ENCODE assay signal across 23 mouse cellular contexts in the genomic region with DNA sequence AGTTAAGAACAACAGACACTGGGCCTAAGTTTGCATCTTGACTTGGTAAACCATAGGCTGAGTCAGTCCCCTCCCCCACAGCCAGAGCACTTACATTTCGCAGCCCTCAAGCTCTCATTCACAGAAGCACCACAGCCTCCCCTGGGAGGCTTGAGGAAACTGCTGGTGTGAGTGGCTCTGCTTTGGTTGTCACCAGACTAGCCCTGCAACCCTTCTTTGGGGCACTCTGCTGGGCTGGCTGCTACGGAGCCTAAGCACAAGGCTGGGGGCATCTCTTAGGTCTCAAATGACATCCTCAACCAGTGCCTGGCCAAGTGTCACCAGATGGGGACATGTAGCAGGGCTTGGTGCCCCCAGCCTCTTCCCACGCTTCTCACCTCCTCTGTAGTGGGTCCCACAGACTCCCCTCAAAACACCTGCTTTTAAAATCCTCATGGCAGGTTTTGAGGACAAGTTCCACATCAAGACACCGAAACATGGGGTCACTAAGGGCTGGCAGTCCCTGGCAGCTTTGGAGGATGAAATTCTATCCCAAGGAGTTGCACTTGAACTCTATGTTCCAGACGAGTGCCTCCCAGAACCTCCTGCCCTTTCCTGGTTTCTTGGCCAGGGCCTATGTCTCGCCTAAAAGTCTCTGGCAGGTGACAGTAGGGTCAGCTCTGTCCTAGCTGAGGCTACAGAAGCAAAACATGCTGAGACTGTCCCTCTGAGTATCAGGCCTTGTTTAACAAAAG. TPM values are rescaled to one million over a fixed set of nuclear protein-coding genes. Genes with fewer than 3 reads are reported as not detected.
A peak's percentile ranks its signal among the peaks of the same experiment; 100 is the strongest.
DNase-seq lines count a peak whose midpoint lies in the region; ATAC-seq and TF ChIP-seq lines count a peak whose summit lies in the region.
"Had no signal": no experiment of that assay in that cellular context is flagged by ENCODE, and none has a peak within 500 bp of the region (broad histone marks: within the 10 kb centered on the region; RNA-seq: fewer than 3 reads in every experiment).

No protein-coding gene starts in this region.

- H3K27ac ChIP-seq in gastrocnemius, adult 2 months = peak overlapping the region; percentile 92
- H3K27ac ChIP-seq in midbrain, embryonic 14.5 days (replicated peaks; ENCODE audit: low read depth, low read length) = no peak overlapping the region
- H3K27ac ChIP-seq in midbrain, embryonic 16.5 days (ENCODE audit: low read length) = no peak overlapping the region
- H3K27ac ChIP-seq in embryonic facial prominence, embryonic 10.5 days (replicated peaks) = peak overlapping the region; percentile 19; the same call in 1 of the 2 replicates
- no peak overlapping the region for H3K27ac ChIP-seq in forebrain, embryonic 12.5 days
- H3K27ac ChIP-seq: embryonic facial prominence, embryonic 12.5 days; forebrain, embryonic 15.5 days; hindbrain, embryonic 15.5 days; intestine, embryonic 15.5 days; liver, embryonic 14.5 days; midbrain, embryonic 12.5 days had no signal

- no peaks in the 10 kb centered on the region for H3K36me3 ChIP-seq in midbrain, embryonic 14.5 days (ENCODE audit: control insufficient read depth, insufficient read depth, low read length)
- no peaks in the 10 kb centered on the region for H3K36me3 ChIP-seq in midbrain, embryonic 16.5 days (ENCODE audit: control insufficient read depth, insufficient read depth, low read length)
- no peaks in the 10 kb centered on the region for H3K36me3 ChIP-seq in embryonic facial prominence, embryonic 10.5 days (replicated peaks)
- no peaks in the 10 kb centered on the region for H3K36me3 ChIP-seq in forebrain, embryonic 12.5 days (replicated peaks)
- H3K36me3 ChIP-seq: embryonic facial prominence, embryonic 12.5 days; forebrain, embryonic 15.5 days; heart, embryonic 12.5 days; hindbrain, embryonic 15.5 days; intestine, embryonic 15.5 days had no signal

- TF ChIP-seq CTCF in gastrocnemius, adult 2 months (IDR thresholded peaks at IDR 0.05) = no peak

- peaks cover 16% of the 10 kb centered on the region; the same call in 1 of the 2 replicates for H3K4me1 ChIP-seq in midbrain, embryonic 14.5 days (ENCODE audit: control insufficient read depth, insufficient read depth, low read length)
- peaks cover 7% of the 10 kb centered on the region for H3K4me1 ChIP-seq in midbrain, embryonic 16.5 days (ENCODE audit: control insufficient read depth, insufficient read depth, low read length)
- H3K4me1 ChIP-seq in embryonic facial prominence, embryonic 10.5 days = peaks cover 41% of the 10 kb centered on the region
- peaks cover 12% of the 10 kb centered on the region for H3K4me1 ChIP-seq in forebrain, embryonic 12.5 days

- no peak overlapping the region for H3K9ac ChIP-seq in midbrain, embryonic 14.5 days (replicated peaks; ENCODE audit: low read length)
- H3K9ac ChIP-seq in midbrain, embryonic 16.5 days (ENCODE audit: low read depth, low read length) = no peak overlapping the region
- H3K9ac ChIP-seq in forebrain, embryonic 12.5 days = no peak overlapping the region
- H3K9ac ChIP-seq: embryonic facial prominence, embryonic 12.5 days; forebrain, embryonic 15.5 days; heart, embryonic 12.5 days; hindbrain, embryonic 15.5 days; intestine, embryonic 15.5 days; liver, embryonic 14.5 days; midbrain, embryonic 12.5 days had no signal

- no peaks in the 10 kb centered on the region for H3K27me3 ChIP-seq in midbrain, embryonic 14.5 days (ENCODE audit: control insufficient read depth, insufficient read depth, low read length)
- no peaks in the 10 kb centered on the region for H3K27me3 ChIP-seq in midbrain, embryonic 16.5 days (ENCODE audit: control insufficient read depth, insufficient read depth, low read depth, low read length)
- no peaks in the 10 kb centered on the region for H3K27me3 ChIP-seq in embryonic facial prominence, embryonic 10.5 days (replicated peaks; ENCODE audit: low read depth, poor library complexity, severe bottlenecking)
- H3K27me3 ChIP-seq in forebrain, embryonic 12.5 days = no peaks in the 10 kb centered on the region
- H3K27me3 ChIP-seq: forebrain, embryonic 15.5 days; heart, embryonic 12.5 days; hindbrain, embryonic 15.5 days; intestine, embryonic 15.5 days; midbrain, embryonic 12.5 days had no signal

- H3K4me2 ChIP-seq in midbrain, embryonic 14.5 days (ENCODE audit: low read length) = no peak overlapping the region
- no peak overlapping the region for H3K4me2 ChIP-seq in midbrain, embryonic 16.5 days (ENCODE audit: low read length)
- no peak overlapping the region for H3K4me2 ChIP-seq in forebrain, embryonic 12.5 days
- H3K4me2 ChIP-seq: embryonic facial prominence, embryonic 12.5 days; forebrain, embryonic 15.5 days; heart, embryonic 12.5 days; hindbrain, embryonic 15.5 days; intestine, embryonic 15.5 days; midbrain, embryonic 12.5 days had no signal

- no peaks in the 10 kb centered on the region for H3K9me3 ChIP-seq in midbrain, embryonic 14.5 days (ENCODE audit: control insufficient read depth, low read length)
- no peaks in the 10 kb centered on the region for H3K9me3 ChIP-seq in midbrain, embryonic 16.5 days (replicated peaks; ENCODE audit: control insufficient read depth, low read length, poor library complexity, severe bottlenecking)
- H3K9me3 ChIP-seq in embryonic facial prominence, embryonic 10.5 days = no peaks in the 10 kb centered on the region
- H3K9me3 ChIP-seq in forebrain, embryonic 12.5 days = no peaks in the 10 kb centered on the region
- H3K9me3 ChIP-seq: embryonic facial prominence, embryonic 12.5 days; forebrain, embryonic 15.5 days; heart, embryonic 12.5 days; hindbrain, embryonic 15.5 days; intestine, embryonic 15.5 days; midbrain, embryonic 12.5 days had no signal

- H3K4me3 ChIP-seq in gastrocnemius, adult 2 months = peak overlapping the region; percentile 1; the same call in 1 of the 2 replicates
- no peak overlapping the region for H3K4me3 ChIP-seq in midbrain, embryonic 14.5 days (replicated peaks; ENCODE audit: low read depth, low read length)
- H3K4me3 ChIP-seq in midbrain, embryonic 16.5 days (ENCODE audit: low read depth, low read length) = no peak overlapping the region
- no peak overlapping the region for H3K4me3 ChIP-seq in embryonic facial prominence, embryonic 10.5 days
- no peak overlapping the region for H3K4me3 ChIP-seq in forebrain, embryonic 12.5 days (replicated peaks)
- H3K4me3 ChIP-seq: embryonic facial prominence, embryonic 12.5 days; erythroblast, embryonic 14.5 days; forebrain, embryonic 15.5 days; heart, embryonic 12.5 days; hindbrain, embryonic 15.5 days; intestine, embryonic 15.5 days; midbrain, embryonic 12.5 days had no signal

- intact Hi-C loops in gastrocnemius, adult 2 months (cut with DNase I) = no loop called here
- intact Hi-C loops in heart, postnatal 10 days (cut with DNase I) = no loop called here

- WGBS in midbrain, embryonic 14.5 days = 68% methylated on average over 6 of the region's 6 CpGs
- WGBS in midbrain, embryonic 16.5 days = 71% methylated on average over 6 of the region's 6 CpGs
- WGBS in embryonic facial prominence, embryonic 10.5 days = 59% methylated on average over 6 of the region's 6 CpGs
- 70% methylated on average over 6 of the region's 6 CpGs for WGBS in forebrain, embryonic 12.5 days

- DNase-seq in gastrocnemius, adult 2 months = peak; percentile 83
- no peak for DNase-seq in gastrocnemius, postnatal 10 days
- peak; percentile 22 for DNase-seq in midbrain, embryonic 14.5 days
- no peak for DNase-seq in embryonic facial prominence, embryonic 10.5 days (ENCODE audit: low spot score)
- DNase-seq in kidney, postnatal 36 days = peak; percentile 32 to 36
- no peak for DNase-seq in heart, postnatal 10 days
- DNase-seq: adrenal gland, postnatal 25 days; cerebellum, adult 2 months; cerebellum, postnatal 36 days; right cerebral cortex, adult 18-20 months; thymus, postnatal 14 days had no signal

- no peak for ATAC-seq in midbrain, embryonic 14.5 days (ENCODE audit: low FRiP score, low TSS enrichment)
- ATAC-seq in midbrain, embryonic 16.5 days = no peak
- no peak for ATAC-seq in forebrain, embryonic 12.5 days (ENCODE audit: low FRiP score)
- ATAC-seq: forebrain, embryonic 15.5 days; intestine, embryonic 15.5 days; lung, postnatal 0 days had no signal

RNA-seq across cellular contexts. Expression of a gene that starts 25.9 kb away (rescaled TPM):
- total RNA-seq in gastrocnemius, adult 2 months (2021) = 10 to 100 TPM; 20.8 to 28.6 TPM
- total RNA-seq in gastrocnemius, postnatal 10 days (2021) = 1 to 10 TPM; 1.3 to 2.1 TPM
- polyA plus RNA-seq in midbrain, embryonic 14.5 days (2014; fragmentation: Nextera tagmentation; extraction: Ambion mirVana) = 1.1 and 1.2 TPM in 2 replicates
- polyA plus RNA-seq in midbrain, embryonic 16.5 days (2015; fragmentation: Nextera tagmentation; extraction: Ambion mirVana) = 0.48 and 0.55 TPM in 2 replicates
- 0.44 and 0.52 TPM in 2 replicates for polyA plus RNA-seq in embryonic facial prominence, embryonic 10.5 days (2016; fragmentation: Nextera tagmentation; extraction: Ambion mirVana)
- total RNA-seq in heart, postnatal 10 days (2021) = under 1 TPM; 0.30 to 0.38 TPM
- polyA plus RNA-seq in forebrain, embryonic 12.5 days (2016; fragmentation: Nextera tagmentation; extraction: Ambion mirVana) = 0.23 and 0.29 TPM in 2 replicates
- total RNA-seq: MEL had no signal
- polyA plus RNA-seq: erythroblast, embryonic 14.5 days; liver, embryonic 14.5 days had no signal

Comparison
In these comparisons a context has a peak if more than half of its experiments do, and no peak if none do; other contexts are left out.
1. DNase-seq: peak in gastrocnemius, adult 2 months (single experiment), midbrain, embryonic 14.5 days (single experiment) and kidney, postnatal 36 days (2 of 2); none in gastrocnemius, postnatal 10 days (single experiment), embryonic facial prominence, embryonic 10.5 days (single experiment) and heart, postnatal 10 days (0 of 2).
2. H3K27ac ChIP-seq: peak in gastrocnemius, adult 2 months (single experiment) and embryonic facial prominence, embryonic 10.5 days (single experiment); none in midbrain, embryonic 14.5 days (single experiment), midbrain, embryonic 16.5 days (single experiment) and forebrain, embryonic 12.5 days (single experiment).